Mouse (Mus musculus): Measurements from ENCODE around the gene Kdm2a.
A peak's percentile ranks its signal among the peaks of the same experiment; 100 is the strongest.

The Kdm2a gene

GRCm38 (mm10) chr19:4326881-4327280 is 71.2 kb downstream of the Kdm2a start:
- DNase-seq, result no peak

GRCm38 (mm10) chr19:4326106-4326505 is 72.0 kb downstream of the Kdm2a start:
- no peak for DNase-seq

GRCm38 (mm10) chr19:4322134-4322533 is 76.0 kb downstream of the Kdm2a start:
- no peak for DNase-seq

GRCm38 (mm10) chr19:4321622-4322021 is 76.5 kb downstream of the Kdm2a start:
- DNase-seq, result no peak

GRCm38 (mm10) chr19:4319272-4319671 is 78.8 kb downstream of the Kdm2a start:
- DNase-seq, result no peak

- DNase-seq, result no peak
Measured at GRCm38 (mm10) chr19:4317181-4317580, 80.9 kb downstream of the Kdm2a start.

GRCm38 (mm10) chr19:4315223-4315944 is 82.7 kb downstream of the Kdm2a start:
- no peak for DNase-seq

- DNase-seq, result peak; percentile 67
Measured at GRCm38 (mm10) chr19:4309776-4310185, 88.3 kb downstream of the Kdm2a start.

GRCm38 (mm10) chr19:4309302-4309701 is 88.8 kb downstream of the Kdm2a start:
- no peak for DNase-seq

GRCm38 (mm10) chr19:4306190-4306577 is 91.9 kb downstream of the Kdm2a start, which contains the start of gene Grk2:
Gene Grk2 (minus strand): TSS chr19:4306222.
- DNase-seq, result peak; percentile 89

- peak; percentile 63 for DNase-seq
Measured at GRCm38 (mm10) chr19:4305491-4306189, 92.4 kb downstream of the Kdm2a start.

GRCm38 (mm10) chr19:4304871-4305321 is 93.2 kb downstream of the Kdm2a start:
- DNase-seq, result no peak

- no peak for DNase-seq
Measured at GRCm38 (mm10) chr19:4304251-4304821, 93.7 kb downstream of the Kdm2a start.

- no peak for DNase-seq
Measured at GRCm38 (mm10) chr19:4303640-4303995, 94.5 kb downstream of the Kdm2a start.

- DNase-seq, result no peak
Measured at GRCm38 (mm10) chr19:4302936-4303639, 95.0 kb downstream of the Kdm2a start.

GRCm38 (mm10) chr19:4301735-4302651 is 96.1 kb downstream of the Kdm2a start:
- DNase-seq, result peak; percentile 60

- no peak for DNase-seq
Measured at GRCm38 (mm10) chr19:4300852-4301734, 97.0 kb downstream of the Kdm2a start.

GRCm38 (mm10) chr19:4300271-4300704 is 97.8 kb downstream of the Kdm2a start:
- DNase-seq, result peak; percentile 56

GRCm38 (mm10) chr19:4299574-4300270 is 98.4 kb downstream of the Kdm2a start:
- no peak for DNase-seq

GRCm38 (mm10) chr19:4299126-4299525 is 99.0 kb downstream of the Kdm2a start:
- DNase-seq, result no peak
